ENCODE assay signal across 8 mouse cellular contexts in the genomic region with DNA sequence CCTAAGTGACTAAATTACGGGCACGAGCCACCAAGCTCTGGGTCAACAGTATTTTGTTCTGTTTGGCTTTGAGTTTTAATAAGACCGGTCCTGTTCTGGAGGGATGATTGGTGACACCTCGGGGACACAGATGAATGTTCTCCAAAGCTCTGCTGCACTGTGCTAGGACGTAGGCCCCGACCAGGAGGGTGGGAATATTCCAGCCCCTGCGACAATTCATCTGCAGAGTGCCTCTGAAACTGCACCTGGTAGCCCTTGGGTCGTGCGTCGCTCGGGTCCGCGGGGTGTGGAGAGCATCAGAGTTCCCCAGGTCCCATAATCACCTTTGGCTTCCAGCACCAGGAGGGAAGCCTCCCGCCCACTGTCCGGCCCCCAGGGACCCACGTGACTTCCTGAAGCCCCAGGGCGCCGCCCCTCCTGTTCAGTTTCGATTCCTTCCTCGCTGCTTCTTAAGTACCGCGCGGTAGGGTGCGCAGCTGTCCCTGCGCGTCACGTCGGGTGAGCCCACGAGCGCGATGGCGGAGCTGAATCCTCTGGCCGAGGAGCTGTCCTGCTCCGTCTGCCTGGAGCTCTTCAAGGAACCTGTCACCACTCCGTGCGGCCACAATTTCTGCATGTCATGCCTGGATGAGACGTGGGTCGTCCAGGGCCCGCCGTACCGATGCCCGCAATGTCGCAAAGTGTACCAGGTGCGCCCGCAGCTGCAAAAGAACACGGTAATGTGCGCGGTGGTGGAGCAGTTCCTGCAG. TPM values are rescaled to one million over a fixed set of nuclear protein-coding genes. Genes with fewer than 3 reads are reported as not detected.
A peak's percentile ranks its signal among the peaks of the same experiment; 100 is the strongest.
DNase-seq lines count a peak whose midpoint lies in the region; ATAC-seq and TF ChIP-seq lines count a peak whose summit lies in the region.

A gene (plus strand): TSS at position 403 of the 749 bp plus-strand sequence.

- H3K4me3 ChIP-seq in E14TG2a.4 (replicated peaks; ENCODE audit: low read length): peak within 1 kb of the TSS; percentile 96
- H3K4me3 ChIP-seq in forebrain, postnatal 0 days (ENCODE audit: low read depth, low read length): peak within 1 kb of the TSS; percentile 33
- peak within 1 kb of the TSS; percentile 55 for H3K4me3 ChIP-seq in hindbrain, embryonic 10.5 days

- H3K27ac ChIP-seq in forebrain, postnatal 0 days (ENCODE audit: low read depth, low read length): peak within 1 kb of the TSS; percentile 4; the same call in 1 of the 2 replicates
- H3K27ac ChIP-seq in hindbrain, embryonic 10.5 days: peak within 1 kb of the TSS; percentile 69

- peaks cover 35% of the 10 kb centered on the region for H3K36me3 ChIP-seq in E14TG2a.4 (ENCODE audit: insufficient read depth, low read length)
- H3K36me3 ChIP-seq in forebrain, postnatal 0 days (ENCODE audit: insufficient read depth): no peaks in the 10 kb centered on the region
- H3K36me3 ChIP-seq in hindbrain, embryonic 10.5 days: no peaks in the 10 kb centered on the region

- H3K27me3 ChIP-seq in E14TG2a.4 (ENCODE audit: insufficient read depth, low read length): no peaks in the 10 kb centered on the region
- H3K27me3 ChIP-seq in forebrain, postnatal 0 days (ENCODE audit: insufficient read depth, low read length): peaks cover 14% of the 10 kb centered on the region
- H3K27me3 ChIP-seq in hindbrain, embryonic 10.5 days (ENCODE audit: insufficient read depth, poor library complexity, severe bottlenecking): peaks cover 32% of the 10 kb centered on the region

- ATAC-seq in forebrain, postnatal 0 days: peak; percentile 65

- peak; percentile 78 for DNase-seq in brain, adult 2 months (ENCODE audit: low read depth, low spot score)
- peak; percentile 62 for DNase-seq in forebrain, postnatal 0 days
- DNase-seq in hindbrain, embryonic 10.5 days (ENCODE audit: low spot score): peak; percentile 64
- peak; percentile 50 to 67 for DNase-seq in layer of hippocampus, postnatal 10 days (ENCODE audit: low spot score in 2 of 2)
- DNase-seq in lung, postnatal 14 days: peak; percentile 95
- peak; percentile 81 for DNase-seq in ovary, postnatal 14 days (ENCODE audit: low spot score)
- peak; percentile 94 for DNase-seq in thymus, postnatal 0 days (ENCODE audit: low spot score)

- 2% methylated on average over 48 of the region's 48 CpGs for WGBS in forebrain, postnatal 0 days
- WGBS in hindbrain, embryonic 10.5 days: 4% methylated on average over 48 of the region's 48 CpGs

- TF ChIP-seq CTCF in E14TG2a.4 (conservative IDR thresholded peaks at IDR 0.05; ENCODE audit: low read length): no peak
- TF ChIP-seq CTCF in forebrain, postnatal 0 days (IDR thresholded peaks at IDR 0.05; ENCODE audit: low read depth): 0 out of 2 replicates have a peak, but pooled peaks have one; percentile 5

- peaks cover 83% of the 10 kb centered on the region for H3K4me1 ChIP-seq in E14TG2a.4 (replicated peaks; ENCODE audit: low read depth, low read length)
- H3K4me1 ChIP-seq in forebrain, postnatal 0 days (ENCODE audit: insufficient read depth): no peaks in the 10 kb centered on the region
- H3K4me1 ChIP-seq in hindbrain, embryonic 10.5 days (replicated peaks): peaks cover 27% of the 10 kb centered on the region

- H3K9ac ChIP-seq in forebrain, postnatal 0 days: peak within 1 kb of the TSS; percentile 39; the same call in 1 of the 2 replicates

- H3K9me3 ChIP-seq in E14TG2a.4 (ENCODE audit: low read length): no peaks in the 10 kb centered on the region
- no peaks in the 10 kb centered on the region for H3K9me3 ChIP-seq in forebrain, postnatal 0 days (ENCODE audit: low read length)
- H3K9me3 ChIP-seq in hindbrain, embryonic 10.5 days: no peaks in the 10 kb centered on the region

- peak within 1 kb of the TSS; percentile 41 for H3K4me2 ChIP-seq in forebrain, postnatal 0 days (ENCODE audit: low read depth)

RNA-seq across cellular contexts. Expression of the gene that starts here (rescaled TPM):
- 2.4 and 4.6 TPM in 2 replicates for total RNA-seq in forebrain, postnatal 0 days (2014; rRNA removed)
- 2.7 and 4.9 TPM in 2 replicates for polyA plus RNA-seq in forebrain, postnatal 0 days (2015; fragmentation: Nextera tagmentation; extraction: Ambion mirVana)
- 3.0 and 3.5 TPM in 2 replicates for polyA plus RNA-seq in hindbrain, embryonic 10.5 days (2016; fragmentation: Nextera tagmentation; extraction: Ambion mirVana)
- total RNA-seq in layer of hippocampus, postnatal 10 days (2021): 1 to 10 TPM; 4.6 to 7.1 TPM
- 37.2 and 48.9 TPM in 2 replicates for polyA plus RNA-seq in thymus, postnatal 0 days (2015; fragmentation: Nextera tagmentation; extraction: Ambion mirVana)

Comparison
In these comparisons a context has a peak if more than half of its experiments do, and no peak if none do; other contexts are left out.
1. Peak in every context shown above with its lines: DNase-seq, ATAC-seq, H3K4me3 ChIP-seq and H3K27ac ChIP-seq.
2. H3K4me3 ChIP-seq: peak in every context shown above with its lines; median percentile 96 in E14TG2a.4; 55 in hindbrain, embryonic 10.5 days; 33 in forebrain, postnatal 0 days.